Mouse (Mus musculus): ENCODE results near the gene Magea8.
"Not testable (repeated sequence)": the region's sequence is repeated elsewhere in the genome, so short reads cannot be mapped to it uniquely, and the experiment has no call there.

The Magea8 gene

GRCm38 (mm10) chrX:154995750-154996149 lies at the start of gene Magea8:
Gene Magea8 (minus strand): TSS chrX:154995850.
- not testable (repeated sequence) for DNase-seq (ENCODE audit: low spot score in 2 of 2)

GRCm38 (mm10) chrX:154949405-154949804 lies 46.2 kb downstream of the Magea8 start, which contains the start of gene Magea3:
Gene Magea3 (minus strand): TSS chrX:154949505.
- not testable (repeated sequence) for DNase-seq (ENCODE audit: low spot score in 2 of 2)

DNA sequence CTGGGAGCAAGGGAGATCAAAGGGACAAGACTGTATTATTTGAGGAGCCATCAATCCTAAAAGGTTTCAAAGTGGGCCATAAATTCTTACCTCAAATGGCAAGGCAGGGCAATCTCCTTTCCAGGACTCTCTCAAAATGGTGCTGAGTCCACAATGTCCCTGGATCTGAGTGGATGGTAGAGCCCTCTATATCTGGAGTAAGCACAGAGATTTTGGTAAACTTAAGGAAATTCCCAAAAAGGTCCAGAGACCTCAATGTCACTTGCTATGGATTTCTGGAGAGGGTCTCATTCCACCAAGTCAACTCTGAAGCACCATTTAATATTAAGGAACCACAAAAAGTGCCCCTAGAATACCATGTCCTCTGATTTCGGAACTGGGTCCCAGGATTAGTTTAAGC lies 59.8 kb downstream of the Magea8 start, which contains the start of gene Magea6:
Gene Magea6 (minus strand): TSS at position 101 of the 400 bp plus-strand sequence.
- not testable (repeated sequence) for DNase-seq (ENCODE audit: low spot score in 2 of 2)
